Mouse (Mus musculus) inflammation-experienced regulatory T-cells, adult 16 weeks (primary cell): ENCODE results near the gene Il20. TPM values are rescaled to one million over a fixed set of nuclear protein-coding genes. Genes with fewer than 3 reads are reported as not detected.

Experiments used
- polyA plus RNA-seq: library from polyadenylated mRNA; unstranded; fragments of 100-300 nt; shearing (Covaris generic); gene quantifications from one replicate; pipeline ENCODE4 v1.2.1, GENCODE M21; 2017

The Il20 gene
- polyA plus RNA-seq = not detected

DNA sequence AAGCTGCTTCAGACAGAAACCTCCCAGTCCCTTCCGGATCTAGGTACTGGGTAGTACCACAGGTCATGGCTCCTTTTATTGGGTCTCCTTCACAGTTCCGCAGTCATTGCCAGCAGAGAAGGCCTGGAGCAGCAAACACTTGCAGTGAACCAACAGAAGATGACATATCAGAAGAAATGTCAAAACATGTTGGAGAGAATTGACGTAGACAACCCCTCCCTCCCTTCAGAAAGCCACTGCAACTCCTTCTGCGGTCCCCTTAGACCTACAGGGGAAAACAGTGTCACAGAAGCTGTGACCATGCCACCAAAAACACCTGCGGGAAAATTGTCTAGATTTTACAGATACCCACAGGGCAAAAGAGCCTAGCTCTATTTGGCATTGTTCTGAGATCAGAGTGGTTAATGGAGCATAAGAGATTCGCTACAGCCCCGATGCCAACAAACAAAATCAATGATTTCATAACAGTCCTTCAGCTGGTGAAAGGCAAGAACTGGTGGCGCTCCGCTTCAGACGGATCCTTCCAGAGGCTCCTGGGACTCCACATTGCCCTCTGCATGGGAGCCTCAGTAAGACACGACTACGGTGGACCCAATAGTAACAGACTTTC, at the start of gene Il20:
Gene Il20, minus strand, starts transcription at position 51 of the 610 bp plus-strand sequence.

DNA sequence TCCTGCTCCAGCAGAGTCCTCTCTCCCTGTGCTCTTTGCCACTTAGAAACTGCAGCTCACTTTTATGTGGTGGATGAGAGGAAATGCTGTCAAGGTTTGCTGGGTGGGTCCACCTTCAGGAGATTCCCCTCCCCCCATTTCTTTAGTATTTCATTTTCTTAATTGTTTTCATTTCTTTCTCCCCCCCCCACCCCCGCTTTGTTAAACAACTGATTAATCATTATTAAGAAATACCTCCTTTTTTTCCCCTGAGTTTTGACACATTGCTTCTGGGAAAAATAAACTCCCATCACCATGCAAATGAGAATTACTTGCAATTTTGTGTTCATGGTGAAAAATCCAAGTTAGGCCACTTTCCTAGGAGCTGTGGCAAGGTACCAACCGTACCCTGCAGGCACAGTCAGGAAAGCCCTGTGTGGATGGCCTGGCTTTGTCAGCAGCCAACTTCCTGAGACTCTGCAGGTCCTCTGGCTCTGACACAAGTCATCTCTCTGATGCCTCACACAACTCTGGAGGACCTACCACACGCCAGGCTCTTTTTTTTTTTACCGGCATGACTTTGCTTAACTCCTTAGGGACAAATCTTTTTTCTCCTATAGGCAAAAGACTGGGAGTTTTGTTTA, 28.9 kb upstream of the Il20 start, which contains the start of gene Il19:
Gene Il19, minus strand, starts transcription at position 51 of the 623 bp plus-strand sequence.

DNA sequence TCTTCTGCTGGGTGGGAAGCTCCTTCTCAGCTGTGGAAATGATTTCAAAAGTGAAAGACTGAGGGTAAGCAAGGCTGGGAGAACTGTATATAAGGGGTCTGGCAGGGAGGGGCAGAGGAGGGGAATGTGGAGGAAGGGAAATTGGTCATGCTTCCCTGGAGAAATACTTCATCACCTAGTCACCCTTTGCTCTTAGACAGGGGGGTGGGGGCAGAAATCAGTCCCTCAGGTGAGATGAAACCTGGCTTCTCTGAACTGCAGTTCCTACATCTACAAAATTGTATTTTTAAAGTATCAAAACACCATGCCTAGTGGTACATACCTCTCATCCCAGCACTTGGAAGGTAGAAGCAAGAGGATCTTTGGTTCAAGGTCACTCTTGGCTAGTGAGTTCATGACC, 23.9 kb downstream of the Il20 start, which contains the start of gene Il24:
Gene Il24, minus strand, starts transcription at position 101 of the 400 bp plus-strand sequence.

DNA sequence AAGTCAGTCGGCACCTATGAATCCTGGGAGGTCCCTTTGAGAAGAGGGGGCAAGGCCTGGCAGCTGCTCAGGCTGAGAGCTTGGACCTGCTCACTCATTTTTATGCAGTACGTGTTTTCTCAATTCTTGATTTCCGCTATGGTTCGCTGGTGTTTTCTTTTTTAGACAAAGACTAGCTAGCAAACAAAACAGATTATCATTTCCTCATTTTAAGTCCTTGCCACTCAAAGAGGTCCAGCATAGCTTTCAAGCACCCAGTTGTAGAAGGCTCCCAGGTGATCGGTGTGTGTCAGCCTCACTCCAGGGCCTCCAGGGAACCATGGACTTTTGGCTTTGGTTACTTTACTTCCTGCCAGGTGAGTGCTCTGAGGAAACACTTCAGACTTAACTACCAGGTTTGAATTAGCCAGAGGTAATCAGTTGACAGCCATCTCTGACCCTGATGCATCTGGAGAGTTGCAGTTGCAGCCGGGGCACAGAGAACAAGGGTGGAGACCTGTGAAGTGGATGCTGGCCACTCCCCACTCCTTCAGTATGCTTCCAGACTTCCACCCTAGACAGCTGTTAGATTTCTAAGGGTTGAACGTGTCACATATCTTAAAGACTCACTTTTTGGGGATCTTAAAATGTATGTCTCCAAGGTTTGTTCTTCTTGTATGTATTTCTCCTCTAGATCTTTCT, 45.6 kb downstream of the Il20 start, which contains the start of gene Fcmr:
Gene Fcmr, plus strand, starts transcription at position 129 of the 681 bp plus-strand sequence.

Other genes with a start within 250 kb of the Il20 start
- 0.24 TPM for gene C4bp, start 249.8 kb downstream of the Il20 start, polyA plus RNA-seq
- not detected for gene Gm29427, start 195.7 kb downstream of the Il20 start, polyA plus RNA-seq
- gene Yod1, start 194.1 kb downstream of the Il20 start, polyA plus RNA-seq = 7.5 TPM
- gene Pfkfb2, start 182.2 kb downstream of the Il20 start, polyA plus RNA-seq = 7.5 TPM
- gene AA986860, start 179.5 kb downstream of the Il20 start, polyA plus RNA-seq = 0.13 TPM
- gene Fcamr, start 110.5 kb downstream of the Il20 start, polyA plus RNA-seq = 0.66 TPM
- 0.17 TPM for gene Pigr, start 84.8 kb downstream of the Il20 start, polyA plus RNA-seq
- gene Fcmr, start 45.8 kb downstream of the Il20 start, polyA plus RNA-seq = 6.0 TPM
- gene Il24, start 24.0 kb downstream of the Il20 start, polyA plus RNA-seq = not detected
- not detected for gene Il19, start 28.7 kb upstream of the Il20 start, polyA plus RNA-seq
- gene Il10, start 108.4 kb upstream of the Il20 start, polyA plus RNA-seq = 7.4 TPM
- 8.4 TPM for gene Mapkapk2, start 186.4 kb upstream of the Il20 start, polyA plus RNA-seq
- gene Dyrk3, start 226.9 kb upstream of the Il20 start, polyA plus RNA-seq = 0.17 TPM
- gene Eif2d, start 241.7 kb upstream of the Il20 start, polyA plus RNA-seq = 70.8 TPM